Mouse (Mus musculus): Measurements from ENCODE around the gene Tfip11.

Tfip11 gene

DNA sequence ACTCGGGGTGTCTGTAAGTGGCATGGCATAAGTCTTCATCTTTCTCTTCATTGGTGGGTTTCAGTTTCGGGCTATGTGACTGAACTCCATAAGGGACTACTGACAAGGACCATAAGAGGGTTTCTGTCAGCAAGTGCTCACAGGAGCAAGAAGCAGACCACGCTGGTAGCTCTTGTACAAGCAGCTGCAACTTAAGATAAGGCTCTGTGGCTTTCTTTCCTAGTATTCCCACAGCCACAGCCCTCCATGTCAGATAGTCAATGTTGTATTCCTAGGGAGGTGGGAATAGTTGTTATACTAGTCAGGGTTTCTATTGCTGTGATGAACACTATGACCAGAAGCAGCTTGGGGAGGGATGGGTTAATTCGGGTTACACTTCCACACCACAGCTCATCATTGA lies 33.4 kb downstream of the Tfip11 start:
- DNase-seq (ENCODE audit: extremely low read depth, low read depth, low spot score) = no peak

GRCm38 (mm10) chr5:112360077-112360476 lies 33.9 kb downstream of the Tfip11 start:
- no peak for DNase-seq (ENCODE audit: extremely low read depth, low read depth, low spot score)

DNA sequence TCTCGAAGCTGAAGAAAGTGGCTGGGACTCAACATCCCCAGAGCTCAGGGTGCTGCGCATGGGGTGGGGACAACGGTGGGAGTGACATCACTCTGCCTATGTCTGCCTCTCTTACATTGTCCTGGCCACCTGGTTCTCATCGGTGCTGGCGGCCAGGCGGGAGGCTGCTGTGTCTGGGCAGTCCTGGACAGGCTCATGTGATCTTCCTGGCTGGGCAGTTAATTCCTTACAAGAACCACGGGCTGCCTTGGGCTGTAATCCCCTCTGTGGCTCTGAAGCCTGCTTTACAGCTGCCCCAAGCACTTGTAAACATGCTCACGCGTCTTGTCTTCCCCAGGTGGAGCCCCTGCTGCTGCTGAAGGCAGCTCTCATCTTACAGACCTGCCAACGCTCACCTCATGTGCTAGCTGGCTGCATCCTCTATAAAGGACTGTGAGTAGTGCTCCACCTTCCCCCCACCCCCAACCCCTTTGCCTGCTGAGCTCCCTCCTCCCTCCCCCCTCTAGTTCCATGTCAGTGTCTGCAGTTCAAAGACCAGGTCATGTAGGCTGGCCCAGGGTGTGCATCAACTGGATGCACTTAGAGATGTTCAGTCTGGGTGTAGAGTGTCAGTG lies 38.1 kb downstream of the Tfip11 start:
- no peak for DNase-seq (ENCODE audit: extremely low read depth, low read depth, low spot score)

- no peak for DNase-seq (ENCODE audit: extremely low read depth, low read depth, low spot score)
Measured at GRCm38 (mm10) chr5:112366879-112367278, 40.7 kb downstream of the Tfip11 start.

DNA sequence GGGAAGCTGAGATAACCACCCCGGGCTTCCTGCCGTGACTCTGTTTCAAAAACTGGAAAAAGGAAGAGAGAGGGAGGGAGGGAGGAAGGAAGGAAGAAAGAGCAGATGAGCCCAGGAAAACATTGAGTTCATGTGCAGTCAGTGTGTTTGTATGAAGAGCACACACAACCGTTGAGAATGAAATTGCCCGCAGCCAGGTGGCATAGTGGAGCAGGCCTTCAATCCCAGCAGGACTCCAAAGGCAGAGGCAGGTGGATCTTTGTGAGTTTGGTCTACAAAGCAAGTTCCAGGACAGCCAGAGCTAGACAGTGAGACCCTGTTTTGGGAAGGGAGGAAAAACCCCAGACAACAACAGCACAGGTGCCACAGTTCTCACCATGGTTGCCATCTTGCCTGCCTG lies 41.2 kb downstream of the Tfip11 start:
- no peak for DNase-seq (ENCODE audit: extremely low read depth, low read depth, low spot score)

DNA sequence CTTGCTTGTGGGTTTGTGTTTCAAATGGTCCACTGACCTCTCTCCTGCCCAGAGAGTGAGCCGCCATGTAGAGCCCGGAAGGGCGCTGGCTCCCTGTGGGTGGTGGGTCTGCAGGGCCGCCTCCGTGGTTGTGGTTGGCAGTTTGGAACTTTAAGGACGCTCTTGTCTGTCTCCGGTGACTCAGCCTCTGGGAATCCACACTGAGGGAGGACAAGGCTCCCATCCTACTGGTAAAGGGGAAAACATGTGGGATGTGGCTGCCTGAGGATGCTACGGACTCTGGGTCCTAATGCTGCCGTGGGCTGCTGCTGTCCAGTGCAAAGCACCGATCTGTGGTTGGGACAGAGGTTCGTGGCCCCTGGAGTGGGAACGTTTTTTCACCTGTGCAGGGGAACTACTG lies 41.8 kb downstream of the Tfip11 start:
- no peak for DNase-seq (ENCODE audit: extremely low read depth, low read depth, low spot score)

GRCm38 (mm10) chr5:112368666-112369065 lies 42.5 kb downstream of the Tfip11 start:
- no peak for DNase-seq (ENCODE audit: extremely low read depth, low read depth, low spot score)

DNA sequence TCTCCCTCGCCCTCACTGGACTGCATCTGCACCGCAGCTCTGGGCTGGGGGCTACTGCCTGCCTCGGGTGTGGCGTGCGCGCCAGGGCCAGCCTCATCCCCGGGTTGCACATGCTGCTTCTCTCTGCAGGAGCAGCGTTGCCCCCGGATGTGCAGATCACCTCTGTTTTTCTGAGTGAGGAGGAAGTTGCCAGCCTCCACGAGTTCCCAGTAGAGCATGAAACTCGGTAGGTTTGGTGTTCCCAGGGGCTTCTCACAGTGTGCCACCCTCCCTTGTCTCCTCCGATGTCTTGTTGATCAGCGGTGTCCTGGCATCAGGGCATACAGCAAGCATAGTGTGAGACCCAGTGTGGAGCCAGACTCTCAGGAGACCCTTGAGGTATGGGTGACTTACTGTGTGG lies 43.2 kb downstream of the Tfip11 start:
- DNase-seq (ENCODE audit: extremely low read depth, low read depth, low spot score) = no peak

GRCm38 (mm10) chr5:112370236-112370813 lies 44.2 kb downstream of the Tfip11 start:
- no peak for DNase-seq (ENCODE audit: extremely low read depth, low read depth, low spot score)

- DNase-seq (ENCODE audit: extremely low read depth, low read depth, low spot score) = no peak
Measured at GRCm38 (mm10) chr5:112371933-112372332, 45.8 kb downstream of the Tfip11 start.

- DNase-seq (ENCODE audit: extremely low read depth, low read depth, low spot score) = no peak
Measured at GRCm38 (mm10) chr5:112376111-112376510, 50.0 kb downstream of the Tfip11 start.

- no peak for DNase-seq (ENCODE audit: extremely low read depth, low read depth, low spot score)
Measured at GRCm38 (mm10) chr5:112377380-112377779, 51.2 kb downstream of the Tfip11 start.

GRCm38 (mm10) chr5:112378716-112379115 lies 52.6 kb downstream of the Tfip11 start:
- peak; percentile 75 for DNase-seq (ENCODE audit: extremely low read depth, low read depth, low spot score)

DNA sequence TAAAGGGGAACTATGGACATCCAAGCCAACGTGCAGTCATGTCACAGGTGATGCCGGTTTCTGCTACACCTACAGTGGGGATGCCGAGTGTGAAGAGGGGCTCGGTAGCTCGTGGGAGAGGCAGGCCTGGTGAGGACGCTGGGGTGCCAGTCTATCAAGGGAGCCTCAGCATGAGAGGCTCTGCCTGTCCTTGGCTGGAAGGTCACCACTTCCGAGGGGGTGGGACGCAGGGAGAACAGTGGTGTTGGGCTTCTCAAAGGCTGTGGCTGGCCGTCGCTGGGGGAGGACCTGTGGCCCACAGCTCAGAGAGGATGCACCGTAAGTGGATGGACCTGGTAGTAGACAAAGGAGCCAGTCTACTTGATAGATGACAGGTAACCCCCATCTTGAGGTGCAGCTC lies 55.0 kb downstream of the Tfip11 start:
- DNase-seq (ENCODE audit: extremely low read depth, low read depth, low spot score) = no peak

DNA sequence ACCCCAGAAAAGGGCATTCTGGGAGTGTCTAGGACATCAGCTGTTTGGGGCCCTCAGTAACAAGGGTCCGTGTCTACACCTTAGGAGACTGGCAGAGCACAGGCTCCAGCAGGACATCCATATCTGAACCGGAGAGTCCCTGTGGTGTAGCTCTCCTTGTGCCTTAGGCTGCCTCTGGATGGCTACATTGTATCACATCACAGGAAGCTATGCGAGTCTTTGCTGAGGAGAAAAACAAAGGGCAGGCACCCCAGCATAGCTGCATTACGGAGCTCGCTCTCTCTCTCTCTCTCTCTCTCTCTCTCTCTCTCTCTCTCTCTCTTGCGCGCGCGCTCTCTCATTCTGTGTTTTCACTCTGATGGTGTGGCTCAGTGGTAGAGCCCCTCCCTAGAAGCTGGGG lies 55.9 kb downstream of the Tfip11 start:
- DNase-seq (ENCODE audit: extremely low read depth, low read depth, low spot score) = no peak

GRCm38 (mm10) chr5:112382641-112383330 lies 56.6 kb downstream of the Tfip11 start:
- peak; percentile 81 for DNase-seq (ENCODE audit: extremely low read depth, low read depth, low spot score)

DNA sequence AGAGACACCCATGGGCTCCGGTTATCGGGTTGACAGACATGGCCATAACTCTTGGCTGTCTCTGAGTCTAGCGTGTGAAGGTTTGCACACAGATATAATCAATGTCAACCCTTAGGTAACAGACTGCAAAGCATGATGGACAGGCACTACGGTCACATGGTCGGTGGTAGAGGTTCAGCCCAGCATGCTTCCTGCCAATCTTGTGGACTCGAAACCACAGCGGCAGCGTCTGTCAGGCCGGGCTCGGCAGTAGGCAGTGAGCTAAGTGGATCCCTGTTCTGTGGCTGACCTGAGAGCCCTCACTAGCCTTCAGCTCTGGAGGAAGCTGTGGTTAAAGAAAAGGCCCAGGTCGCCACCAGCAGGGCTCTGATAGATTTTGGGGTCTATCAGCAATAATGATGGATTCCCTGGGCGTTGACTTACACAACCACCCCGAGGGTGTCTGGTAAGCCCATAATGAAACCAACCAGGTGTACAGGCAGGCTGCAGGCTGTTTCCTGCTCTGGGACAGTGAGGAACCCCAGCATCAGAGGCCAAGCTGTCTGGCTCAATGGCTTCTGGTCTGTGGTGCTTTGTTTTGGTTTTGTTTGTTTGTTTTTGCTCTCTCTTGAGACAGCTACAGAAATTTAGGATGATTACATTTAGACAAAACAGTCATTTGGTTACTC lies 58.8 kb downstream of the Tfip11 start:
- DNase-seq (ENCODE audit: extremely low read depth, low read depth, low spot score) = no peak

- DNase-seq (ENCODE audit: extremely low read depth, low read depth, low spot score) = no peak
Measured at GRCm38 (mm10) chr5:112385973-112386372, 59.8 kb downstream of the Tfip11 start.

Data from fat pad, adult 2 months (tissue).